Mouse (Mus musculus) MEL (cell line): ENCODE data around the gene Gsk3b. TPM values are rescaled to one million over a fixed set of nuclear protein-coding genes. Genes with fewer than 3 reads are reported as not detected.

Experiments used
- DNase-seq: peaks from one replicate; pipeline ENCODE4 v3.0.0; 2011; ENCODE audit warnings: low read depth, low spot score
- H3K27ac ChIP-seq: 2 replicates; pipeline ENCODE4 v1.5.1; 2012; ENCODE audit warnings: low read depth, mild to moderate bottlenecking, control low read depth, low read length, moderate library complexity; ENCODE audit not compliant: control insufficient read depth
- H3K27me3 ChIP-seq, 2 experiments: fragments of 150-350 bp in 1 of 2; sonication (generic) in 1 of 2; 2 replicates each; pipeline ENCODE4 v1.6.1; 2012; ENCODE audit warnings: low read length in 2 of 2, mild to moderate bottlenecking in 2 of 2, improper control_type of control experiment in 1 of 2, moderate library complexity in 1 of 2; ENCODE audit not compliant: insufficient read depth in 2 of 2, control insufficient read depth in 1 of 2
- H3K36me3 ChIP-seq, 2 experiments: 2 replicates each; pipeline ENCODE4 v1.6.1; 2012 to 2014; ENCODE audit warnings: low read length in 2 of 2, improper control_type of control experiment in 1 of 2, inconsistent platforms in 1 of 2, mild to moderate bottlenecking in 1 of 2; ENCODE audit not compliant: insufficient read depth in 2 of 2, control insufficient read depth in 1 of 2
- H3K4me1 ChIP-seq, 2 experiments: fragments of 150-350 bp in 1 of 2; sonication (generic) in 1 of 2; 2 replicates each; pipeline ENCODE4 v1.6.1; 2012; ENCODE audit warnings: low read length in 2 of 2, improper control_type of control experiment in 1 of 2, mild to moderate bottlenecking in 1 of 2; ENCODE audit not compliant: insufficient read depth in 2 of 2, control insufficient read depth in 1 of 2
- H3K4me3 ChIP-seq, 2 experiments: fragments of 150-350 bp in 1 of 2; sonication (generic) in 1 of 2; 2 replicates each; pipeline ENCODE4 v1.5.1; 2012; ENCODE audit warnings: low read depth in 2 of 2, low read length in 2 of 2, mild to moderate bottlenecking in 2 of 2, moderate library complexity in 2 of 2, control low read depth in 1 of 2, improper control_type of control experiment in 1 of 2; ENCODE audit not compliant: control insufficient read depth in 1 of 2, insufficient read depth in 1 of 2
- H3K79me2 ChIP-seq: 2 replicates; pipeline ENCODE4 v1.6.1; 2012; ENCODE audit warnings: mild to moderate bottlenecking, low read length, moderate library complexity; ENCODE audit not compliant: control insufficient read depth, poor library complexity, insufficient read depth
- H3K9ac ChIP-seq: 2 replicates; pipeline ENCODE4 v1.6.1; 2012; ENCODE audit warnings: low read depth, mild to moderate bottlenecking, control low read depth, low read length, moderate library complexity; ENCODE audit not compliant: control insufficient read depth, poor library complexity, severe bottlenecking
- H3K9me3 ChIP-seq: fragments of 150-350 bp; sonication (generic); replicated peaks from 2 replicates; pipeline ENCODE4 v1.6.1; 2012; ENCODE audit warnings: mild to moderate bottlenecking, low read length, improper control_type of control experiment, moderate library complexity; ENCODE audit not compliant: insufficient read depth
- CHD1 ChIP-seq: IDR thresholded peaks from 2 replicates; pipeline ENCODE4 v1.6.1; 2012; ENCODE audit warnings: low read depth, mild to moderate bottlenecking, inconsistent platforms, low read length, improper control_type of control experiment
- E2F4 ChIP-seq: IDR thresholded peaks from 2 replicates; pipeline ENCODE4 v1.6.1; 2011; ENCODE audit warnings: low read depth, low read length, improper control_type of control experiment, borderline replicate concordance
- GABPA ChIP-seq: IDR thresholded peaks from 2 replicates; pipeline ENCODE4 v1.6.1; 2012; ENCODE audit warnings: low read depth, mild to moderate bottlenecking, inconsistent platforms, low read length, improper control_type of control experiment, moderate library complexity
- GATA1 ChIP-seq: IDR thresholded peaks from 2 replicates; pipeline ENCODE4 v1.6.1; 2011; ENCODE audit warnings: low read depth, low read length, improper control_type of control experiment
- HCFC1 ChIP-seq: IDR thresholded peaks from 2 replicates; pipeline ENCODE4 v1.6.1; 2012; ENCODE audit warnings: low read depth, mild to moderate bottlenecking, inconsistent platforms, low read length, improper control_type of control experiment, moderate library complexity
- KAT2A ChIP-seq: conservative IDR thresholded peaks from 2 replicates; pipeline ENCODE4 v1.6.1; 2012; ENCODE audit warnings: low read depth, low read length, improper control_type of control experiment, inconsistent platforms
- MAX ChIP-seq: IDR thresholded peaks from 2 replicates; pipeline ENCODE4 v1.6.1; 2011; ENCODE audit warnings: low read length, improper control_type of control experiment
- MAZ ChIP-seq: IDR thresholded peaks from 2 replicates; pipeline ENCODE4 v1.6.1; 2012; ENCODE audit warnings: low read depth, mild to moderate bottlenecking, inconsistent platforms, low read length, improper control_type of control experiment
- MEF2A ChIP-seq: IDR thresholded peaks from 2 replicates; pipeline ENCODE4 v1.6.1; 2014; ENCODE audit warnings: low read depth, mild to moderate bottlenecking, inconsistent platforms, low read length, improper control_type of control experiment; ENCODE audit not compliant: poor library complexity, insufficient replicate concordance, severe bottlenecking; ENCODE audit errors: extremely low read depth
- MXI1 ChIP-seq: IDR thresholded peaks from 2 replicates; pipeline ENCODE4 v1.6.1; 2011; ENCODE audit warnings: mild to moderate bottlenecking, low read depth, low read length, improper control_type of control experiment
- MYB ChIP-seq: IDR thresholded peaks from 2 replicates; pipeline ENCODE4 v1.6.1; 2011; ENCODE audit warnings: mild to moderate bottlenecking, low read depth, low read length, improper control_type of control experiment
- POLR2A ChIP-seq, 2 experiments: IDR thresholded peaks; 2 replicates each; pipeline ENCODE4 v1.6.1; 2011 to 2012; ENCODE audit warnings: low read length in 2 of 2, mild to moderate bottlenecking in 2 of 2, control low read depth in 1 of 2, improper control_type of control experiment in 1 of 2, low read depth in 1 of 2, moderate library complexity in 1 of 2; ENCODE audit not compliant: control insufficient read depth in 1 of 2, insufficient read depth in 1 of 2, poor library complexity in 1 of 2
- RAD21 ChIP-seq: IDR thresholded peaks from 2 replicates; pipeline ENCODE4 v1.6.1; 2011; ENCODE audit warnings: mild to moderate bottlenecking, low read depth, low read length, improper control_type of control experiment
- SIN3A ChIP-seq: IDR thresholded peaks from 2 replicates; pipeline ENCODE4 v1.6.1; 2012; ENCODE audit warnings: low read length, improper control_type of control experiment, inconsistent platforms
- SMC3 ChIP-seq: IDR thresholded peaks from 2 replicates; pipeline ENCODE4 v1.6.1; 2011; ENCODE audit warnings: low read depth, low read length, improper control_type of control experiment
- TAL1 ChIP-seq: IDR thresholded peaks from 2 replicates; pipeline ENCODE4 v1.6.1; 2012; ENCODE audit warnings: mild to moderate bottlenecking, inconsistent platforms, low read length, moderate library complexity, mixed read lengths
- TBP ChIP-seq: IDR thresholded peaks from 2 replicates; pipeline ENCODE4 v1.8.0; 2011; ENCODE audit warnings: low read depth, low read length, improper control_type of control experiment
- USF2 ChIP-seq, 2 experiments: IDR thresholded peaks; 2 replicates each; pipeline ENCODE4 v1.6.1; 2011 to 2012; ENCODE audit warnings: improper control_type of control experiment in 2 of 2, low read length in 2 of 2, borderline replicate concordance in 1 of 2, inconsistent platforms in 1 of 2, low read depth in 1 of 2, mild to moderate bottlenecking in 1 of 2; ENCODE audit not compliant: insufficient read depth in 1 of 2
- ZKSCAN1 ChIP-seq: IDR thresholded peaks from 2 replicates; pipeline ENCODE4 v1.6.1; 2012; ENCODE audit warnings: low read depth, mild to moderate bottlenecking, inconsistent platforms, low read length, improper control_type of control experiment, moderate library complexity
- ZMIZ1 ChIP-seq: IDR thresholded peaks from 2 replicates; pipeline ENCODE4 v1.6.1; 2012; ENCODE audit warnings: low read depth, mild to moderate bottlenecking, inconsistent platforms, low read length, improper control_type of control experiment, moderate library complexity
- polyA plus RNA-seq, 2 experiments: library from polyadenylated mRNA; stranded (reverse) in 1 of 2; unstranded in 1 of 2; fragments of >175 nt in 1 of 2; fragments of >200 nt in 1 of 2; gene quantifications; 2 replicates each; pipeline versions ENCODE4 v1.2.1 to v1.2.4; 2012; ENCODE audit warnings: low replicate concordance in 2 of 2, low read depth in 1 of 2; ENCODE audit not compliant: insufficient read length in 2 of 2, insufficient read depth in 1 of 2, missing spikeins in 1 of 2
- total RNA-seq: library from RNA; depleted of rRNA; stranded (reverse); fragments of 300-350 nt; gene quantifications from 2 replicates; pipeline ENCODE4 v1.2.3, GENCODE M21; 2012

The Gsk3b gene
- total and polyA plus RNA-seq, 3 experiments: 8.8 to 20.1 TPM; not detected in 1

GRCm38 (mm10) chr16:38181421-38181820 is 92.6 kb downstream of the Gsk3b start:
- H3K79me2 ChIP-seq: peaks cover 2% of the 10 kb centered on the region
- H3K4me3 ChIP-seq: no peak overlapping the region
- no peak for DNase-seq
- no peaks in the 10 kb centered on the region for H3K4me1 ChIP-seq
- peaks cover 0 to 3% of the 10 kb centered on the region in 2 experiments; a peak in 3 of 4 replicates for H3K36me3 ChIP-seq
- H3K9me3 ChIP-seq: no peaks in the 10 kb centered on the region
- TF ChIP-seq GABPA (no peak), KAT2A (no peak), MEF2A (no peak), CHD1 (no peak), E2F4 (no peak), MYB (no peak)
- H3K27ac ChIP-seq: no peak overlapping the region
- H3K9ac ChIP-seq: no peak overlapping the region
- H3K27me3 ChIP-seq: no peaks in the 10 kb centered on the region

GRCm38 (mm10) chr16:38184657-38185269 is 96.0 kb downstream of the Gsk3b start:
- no peaks in the 10 kb centered on the region; the same call in none of the 2 replicates for H3K79me2 ChIP-seq
- no peak overlapping the region for H3K4me3 ChIP-seq
- no peak overlapping the region for H3K9ac ChIP-seq
- H3K9me3 ChIP-seq: no peaks in the 10 kb centered on the region
- H3K27ac ChIP-seq: no peak overlapping the region
- H3K36me3 ChIP-seq: peaks cover 3% of the 10 kb centered on the region in 2 experiments
- no peak for DNase-seq
- no peaks in the 10 kb centered on the region for H3K4me1 ChIP-seq
- TF ChIP-seq MAX: no peak
- TF ChIP-seq TBP: no peak
- TF ChIP-seq GATA1: no peak
- TF ChIP-seq SMC3: no peak
- TF ChIP-seq SIN3A: no peak
- TF ChIP-seq HCFC1: no peak
- TF ChIP-seq MXI1: no peak
- no peak for TF ChIP-seq MAZ
- TF ChIP-seq CHD1: no peak
- no peak for TF ChIP-seq MEF2A
- no peak for TF ChIP-seq POLR2A (IDR thresholded peaks at IDR 0.05; ENCODE audit: control insufficient read depth in 1 of 2, insufficient read depth in 1 of 2, low read depth in 1 of 2, low read length in 2 of 2, poor library complexity in 1 of 2)
- no peak for TF ChIP-seq ZKSCAN1
- TF ChIP-seq USF2 (IDR thresholded peaks at IDR 0.05; ENCODE audit: borderline replicate concordance in 1 of 2, insufficient read depth in 1 of 2, low read depth in 1 of 2, low read length in 2 of 2): no peak
- no peak for TF ChIP-seq ZMIZ1
- no peak for TF ChIP-seq TAL1
- TF ChIP-seq E2F4: no peak
- TF ChIP-seq RAD21: no peak
- no peaks in the 10 kb centered on the region for H3K27me3 ChIP-seq
